Mouse (Mus musculus) adrenal gland, adult 2 months (tissue): ENCODE data around the gene Ttc7b. TPM values are rescaled to one million over a fixed set of nuclear protein-coding genes. Genes with fewer than 3 reads are reported as not detected.

ENCODE experiments used
- DNase-seq: peaks from one replicate; pipeline ENCODE4 v3.0.0; 2021
- polyA plus RNA-seq: library from polyadenylated mRNA; depleted of rRNA; stranded (reverse); fragments of >200 nt; gene quantifications from 2 replicates; pipeline ENCODE4 v1.2.3, GENCODE M21; 2012; rRNA removed
- total RNA-seq, 2 experiments: library from RNA; stranded (reverse); gene quantifications; 2 replicates each; pipeline ENCODE4 v1.2.3; 2021

The Ttc7b gene
- total and polyA plus RNA-seq, 3 experiments = 70.9 to 121 (median 76.7) TPM

DNA sequence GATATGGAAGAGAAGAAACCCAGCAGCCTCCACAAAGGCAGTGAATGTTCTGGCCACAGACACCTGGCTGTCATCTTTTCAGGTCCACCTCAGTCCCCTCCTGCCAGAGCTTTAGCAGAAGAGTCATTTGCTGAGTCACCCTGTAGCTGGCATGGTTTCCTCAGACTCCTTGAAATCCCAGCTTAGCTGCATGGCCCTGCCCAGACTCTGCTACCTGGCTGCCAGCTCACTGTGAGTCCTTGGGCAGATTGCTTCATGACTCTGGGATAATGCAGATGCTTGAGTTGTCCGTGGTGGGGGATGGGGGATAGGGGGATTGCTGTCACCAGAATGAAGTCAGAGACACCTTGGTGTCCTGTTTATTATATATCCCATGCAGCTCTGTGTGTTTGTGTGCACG, 247.6 kb downstream of the Ttc7b start:
- DNase-seq = peak; percentile 83

DNA sequence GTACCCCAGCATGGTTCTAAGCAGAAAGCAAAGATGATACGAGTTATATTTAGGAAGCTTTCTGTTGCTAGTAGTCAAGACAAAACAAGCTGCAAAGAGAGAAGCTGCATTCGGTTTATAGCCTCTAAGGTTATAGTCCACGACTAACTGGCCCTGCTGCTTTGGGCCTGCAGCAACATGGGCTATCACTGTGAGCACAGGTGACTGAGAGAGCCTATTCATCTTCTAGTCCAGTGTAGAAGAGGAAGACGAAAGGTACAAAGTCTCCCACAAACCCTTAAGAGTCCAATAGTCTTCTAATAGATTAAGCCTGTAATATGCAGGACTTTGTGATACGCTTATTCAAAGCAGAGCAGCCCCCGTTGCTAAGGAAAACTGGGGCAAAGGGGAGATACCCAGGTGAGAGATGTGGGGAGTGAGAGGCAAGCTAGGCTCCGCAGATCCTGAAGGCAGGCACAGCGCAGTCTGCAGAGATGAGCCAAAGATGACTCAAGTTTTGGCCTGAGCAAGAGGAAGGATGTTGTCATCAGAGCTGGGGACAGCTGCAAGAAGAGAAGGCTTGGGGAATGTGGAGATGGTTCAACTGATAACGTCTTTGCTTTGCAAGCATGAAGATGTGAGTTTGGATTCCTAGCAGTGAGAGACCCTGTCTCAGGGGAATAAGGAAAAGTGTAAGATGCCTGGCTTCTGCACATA, 250.5 kb downstream of the Ttc7b start:
- DNase-seq = peak; percentile 56

DNA sequence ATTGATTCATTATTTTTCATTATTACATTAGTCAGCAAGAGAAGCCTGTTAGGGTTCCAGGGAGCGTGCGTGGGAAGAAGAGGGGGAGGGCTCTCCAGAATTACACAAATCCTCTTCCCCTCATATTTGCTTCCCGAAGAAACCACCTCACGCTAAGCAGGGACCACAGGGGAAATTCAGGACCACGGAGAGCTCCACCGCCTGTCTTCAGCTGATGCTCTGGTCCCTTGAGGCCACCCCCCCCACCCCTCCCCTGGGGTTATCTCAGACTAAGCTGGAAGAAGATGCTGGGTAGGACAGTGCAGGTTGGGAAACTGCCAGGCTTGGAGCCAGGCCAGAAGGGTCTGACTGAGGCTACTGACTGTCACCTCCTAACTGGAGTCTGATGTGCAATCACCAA, 252.6 kb downstream of the Ttc7b start:
- peak; percentile 46 for DNase-seq

DNA sequence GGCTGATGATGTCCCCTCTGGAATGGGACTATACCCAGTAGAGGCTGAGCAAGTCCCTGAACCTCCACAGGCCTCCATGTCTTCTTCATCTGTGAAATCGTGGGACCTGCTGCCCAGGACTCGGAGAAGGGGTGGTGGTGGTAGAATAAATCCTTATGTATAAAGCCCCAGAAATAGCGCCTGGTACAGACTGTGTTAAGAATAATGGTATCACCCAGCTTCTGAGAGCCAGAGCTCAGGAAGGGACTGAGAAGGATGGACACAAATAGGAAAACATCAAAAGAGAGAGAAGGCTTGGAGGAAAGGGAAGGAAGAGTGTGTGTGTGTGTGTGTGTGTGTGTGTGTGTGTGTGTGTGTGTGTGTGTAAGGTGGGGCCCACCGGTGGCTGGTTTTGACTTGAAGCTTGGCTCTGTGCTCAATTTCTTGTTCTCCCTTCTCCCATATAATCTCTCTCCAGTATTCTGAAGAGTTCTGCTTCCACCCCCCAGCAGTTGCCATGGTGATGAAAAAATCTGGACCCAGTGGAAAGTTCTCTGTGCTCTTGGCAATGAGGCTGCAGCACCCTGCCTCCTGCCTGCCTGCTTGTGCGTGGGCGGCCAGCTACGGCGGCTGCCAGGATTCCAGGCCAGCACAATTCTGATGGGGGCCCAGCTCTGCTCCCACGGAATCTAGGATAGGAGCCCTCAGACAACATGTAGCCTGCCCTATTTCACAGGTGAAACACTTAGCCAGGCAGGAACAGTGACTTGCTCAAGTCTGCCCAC, 254.9 kb downstream of the Ttc7b start:
- peak; percentile 79 for DNase-seq

DNA sequence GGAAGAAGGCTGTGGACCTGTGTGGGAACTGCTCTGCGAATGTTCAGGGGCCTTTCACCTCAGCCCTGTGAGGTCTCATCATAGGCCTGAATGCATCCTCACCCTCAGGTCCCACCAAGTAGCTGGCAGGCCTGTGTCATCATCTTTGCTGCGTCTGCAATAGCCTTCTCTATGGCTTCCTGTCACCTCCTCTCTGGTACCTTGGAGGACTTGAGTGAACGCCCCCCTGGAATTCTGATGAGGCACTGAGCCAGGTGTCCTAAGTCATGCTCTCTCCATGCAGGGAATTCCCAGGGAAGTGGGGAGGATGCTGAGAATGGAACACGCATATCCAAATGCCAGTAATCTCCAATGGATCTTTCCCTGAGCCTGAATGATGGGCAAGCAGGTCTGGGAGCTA, 255.7 kb downstream of the Ttc7b start:
- DNase-seq = no peak

DNA sequence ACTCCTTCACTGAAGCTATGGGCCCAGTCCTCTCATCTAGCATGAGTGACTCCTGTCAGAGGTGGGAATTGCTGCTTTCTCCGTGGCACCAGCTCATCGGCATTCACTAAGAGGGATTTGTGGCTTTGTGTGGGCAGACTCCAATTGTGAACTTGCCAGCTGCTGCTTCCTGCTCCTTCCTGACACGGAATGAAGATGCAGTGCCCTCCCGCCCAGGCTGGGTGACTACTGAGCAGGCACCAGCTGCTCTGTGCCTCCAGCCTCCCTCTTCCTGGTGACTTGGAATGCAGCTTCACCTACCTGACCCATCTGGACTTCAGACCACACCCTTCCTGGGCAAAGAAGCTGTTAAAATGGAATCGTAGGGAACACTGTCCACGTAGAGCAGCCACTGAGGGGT, 257.8 kb downstream of the Ttc7b start:
- DNase-seq = no peak

DNA sequence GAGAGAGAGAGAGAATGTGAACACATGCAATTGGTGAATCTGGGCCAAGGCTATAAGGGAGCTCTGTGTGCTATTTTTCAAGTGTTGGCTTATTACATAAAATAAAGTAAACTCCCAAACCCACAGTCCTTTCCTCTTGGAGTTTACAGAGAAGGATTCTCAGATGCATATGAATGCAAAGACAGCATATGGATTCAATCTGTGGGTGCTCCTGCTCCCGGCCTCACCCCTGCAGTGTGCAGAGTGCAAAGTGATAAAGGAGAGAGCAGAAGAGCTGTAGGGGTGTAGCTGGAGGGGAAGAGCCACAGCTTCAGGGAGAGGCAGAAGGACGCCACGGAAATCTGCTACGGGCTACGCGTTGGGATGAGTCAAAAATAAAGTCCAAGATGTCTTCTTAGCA, 258.9 kb downstream of the Ttc7b start:
- no peak for DNase-seq

DNA sequence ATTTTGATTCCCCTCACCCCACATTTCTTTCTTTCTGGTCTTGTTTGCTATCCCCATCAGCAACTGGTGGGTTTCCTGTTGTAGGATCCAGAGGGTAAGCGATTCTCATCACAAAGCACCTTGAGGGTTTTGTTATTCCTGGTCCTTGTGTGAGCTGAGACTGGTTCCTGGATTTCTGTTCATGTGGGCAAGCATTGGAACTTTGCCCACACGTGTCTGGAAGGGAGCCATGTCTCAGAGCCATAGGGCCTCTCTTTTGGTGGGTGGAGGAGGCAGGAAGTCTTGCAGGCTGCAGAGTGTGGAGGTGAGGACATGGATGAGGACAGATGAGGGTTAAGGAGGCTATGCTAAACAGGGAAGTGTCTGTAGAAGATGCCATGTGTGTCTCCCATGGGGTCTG, 260.5 kb downstream of the Ttc7b start:
- DNase-seq = no peak

DNA sequence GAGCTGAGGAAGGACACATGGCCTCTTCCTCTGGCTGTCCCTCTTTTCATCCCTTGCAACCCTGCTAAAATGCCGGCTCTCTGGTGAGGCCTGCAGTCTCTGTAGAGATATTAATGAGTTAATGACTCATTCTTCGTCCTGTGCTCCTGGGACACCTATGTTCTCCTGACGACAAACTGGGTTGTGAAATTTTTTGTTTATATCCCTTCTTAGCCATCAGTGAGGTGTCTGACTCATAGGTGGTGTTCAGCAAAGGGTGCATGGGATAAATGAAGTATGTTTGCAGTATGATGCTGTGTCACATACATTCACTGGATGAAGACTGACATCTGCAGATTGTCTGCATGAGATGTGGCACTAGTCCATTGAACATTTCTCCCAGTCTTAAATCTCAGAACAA, 262.8 kb downstream of the Ttc7b start:
- no peak for DNase-seq

DNA sequence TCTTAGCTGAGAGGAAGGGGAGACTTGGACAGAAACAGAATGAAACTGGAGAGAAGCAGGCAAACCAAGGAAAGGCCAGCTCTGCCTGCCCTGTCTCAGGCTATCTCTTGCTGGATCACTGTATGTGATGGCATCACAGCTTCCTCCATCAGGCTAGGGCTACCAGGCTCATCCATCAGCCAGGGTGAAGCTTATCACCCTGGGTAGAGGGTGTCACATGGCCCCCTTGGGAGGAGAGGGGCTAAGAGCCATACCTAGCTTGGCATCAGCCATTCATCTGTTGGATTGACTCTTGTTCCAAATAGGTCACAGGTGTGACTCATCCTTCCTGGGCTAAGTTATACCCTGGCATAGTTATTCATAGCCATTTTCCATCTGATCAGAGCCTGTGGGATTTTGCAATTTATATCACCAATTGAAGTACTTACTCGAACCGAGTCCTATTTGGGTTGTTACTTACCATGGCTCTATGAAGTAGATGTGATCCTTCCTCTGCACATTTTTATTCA, 265.1 kb downstream of the Ttc7b start:
- DNase-seq = no peak

DNA sequence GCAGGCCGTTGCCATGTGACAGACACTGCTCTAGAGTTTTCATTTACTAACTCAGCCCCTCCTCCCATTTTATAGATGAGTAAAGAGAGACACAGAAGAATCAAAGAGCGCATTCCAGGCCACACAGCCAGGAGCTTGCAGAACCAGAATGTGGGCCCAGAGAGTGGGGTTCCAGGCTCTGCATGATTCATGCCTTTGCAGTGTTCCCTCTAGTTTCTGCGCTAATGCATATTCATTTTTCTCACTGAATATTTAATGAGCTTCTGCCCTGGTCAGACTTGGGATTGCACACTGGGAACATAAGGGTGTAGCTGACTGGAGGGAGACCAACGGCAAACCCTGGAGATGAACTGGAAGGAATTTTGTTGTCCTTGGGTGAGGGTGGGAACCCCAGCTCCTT, 266.2 kb downstream of the Ttc7b start:
- DNase-seq = no peak

Other genes starting within 250 kb of the Ttc7b start
- gene Rps6ka5, start 206.2 kb upstream of the Ttc7b start, total RNA-seq = 1 to 10 TPM; 5.1 to 8.5 TPM
- 0.27 and 0.62 TPM in 2 replicates for gene Rps6ka5, start 206.2 kb upstream of the Ttc7b start, polyA plus RNA-seq